Mouse (Mus musculus) layer of hippocampus, postnatal 14 days (tissue): ENCODE data around the gene Naa16. TPM values are rescaled to one million over a fixed set of nuclear protein-coding genes. Genes with fewer than 3 reads are reported as not detected.
A peak's percentile ranks its signal among the peaks of the same experiment; 100 is the strongest.
"Not testable (repeated sequence)": the region's sequence is repeated elsewhere in the genome, so short reads cannot be mapped to it uniquely, and the experiment has no call there.

Source experiments
- DNase-seq, 2 experiments: peaks; one replicate each; pipeline ENCODE4 v3.0.0; 2021 to 2022; ENCODE audit warnings: low spot score in 2 of 2, mixed read lengths in 1 of 2
- long read RNA-seq, 2 experiments: library from polyadenylated mRNA; stranded (forward); transcript quantifications; one replicate each; pipeline ENCODE4 v2.0.0; 2021
- total RNA-seq, 2 experiments: library from RNA; stranded (reverse); gene quantifications; 2 replicates each; pipeline ENCODE4 v1.2.3; 2021

Naa16 gene
- total RNA-seq = 10 to 100 TPM; 10.1 to 11.9 TPM
- long read RNA-seq, experiment 1, partial matches to known transcripts = 0 of 3 reads
- long read RNA-seq, experiment 1, other reads (novel, unspliced or antisense) = 3 of 3 reads
- long read RNA-seq, experiment 2, full-length matches to known transcripts = 5 of 8 reads
- long read RNA-seq, experiment 2, partial matches to known transcripts = 1 of 8 reads
- long read RNA-seq, experiment 2, other reads (novel, unspliced or antisense) = 2 of 8 reads

DNA sequence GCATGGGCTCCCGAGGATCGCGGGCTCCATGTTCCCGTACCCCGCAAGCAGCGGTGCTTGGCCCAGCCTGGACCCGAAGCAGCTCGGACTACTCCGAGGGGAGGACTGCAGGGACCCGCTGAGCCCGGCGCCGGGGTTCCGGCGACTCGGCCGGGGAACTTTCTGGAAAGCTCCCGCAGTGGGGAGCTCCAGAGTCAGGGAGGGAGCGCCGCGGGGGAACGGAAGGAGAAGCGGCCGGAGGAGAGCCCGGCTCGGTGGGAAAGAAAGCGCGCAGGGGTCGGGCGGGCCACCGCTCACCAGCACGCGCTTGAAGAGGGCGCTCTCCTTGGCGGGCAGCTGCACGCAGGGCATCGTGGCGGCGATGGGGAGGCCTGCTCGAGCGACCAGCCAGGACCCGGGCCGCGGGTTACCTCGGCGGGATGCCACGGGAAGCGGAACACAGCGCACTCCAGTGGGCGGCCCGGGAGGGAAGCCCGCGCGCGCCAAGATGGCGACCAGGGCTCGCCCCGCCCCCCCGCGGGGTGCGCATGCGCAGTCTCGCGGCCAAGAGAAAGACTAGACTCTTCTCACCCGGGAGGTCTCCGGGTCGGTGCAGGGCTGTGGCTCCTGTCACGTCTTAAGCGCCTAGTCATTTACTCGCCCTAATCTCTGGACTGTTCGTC lies at the start of gene Naa16:
Naa16 (minus strand) TSS at position 514 of the 662 bp plus-strand sequence.
- DNase-seq = peak; percentile 94 to 95

DNA sequence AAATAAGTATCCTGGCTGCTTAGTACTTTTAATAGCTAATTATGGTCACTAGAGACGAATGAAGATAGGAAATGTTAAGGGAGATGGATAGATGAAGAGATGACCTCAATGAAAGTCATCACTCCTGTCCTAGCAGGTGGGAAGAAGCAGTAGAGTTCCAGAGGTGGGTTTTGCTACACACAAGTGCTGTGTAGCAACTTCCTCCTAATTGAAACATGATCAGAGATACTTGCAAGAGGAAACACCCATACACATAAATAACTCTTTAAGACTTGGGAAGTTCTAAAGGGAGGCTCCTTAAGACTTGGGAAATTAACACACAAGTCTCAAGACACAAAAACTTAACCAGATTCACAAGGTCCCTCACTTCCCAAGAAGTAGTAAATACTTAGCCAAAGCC lies 43.5 kb upstream of the Naa16 start:
- DNase-seq = no peak

DNA sequence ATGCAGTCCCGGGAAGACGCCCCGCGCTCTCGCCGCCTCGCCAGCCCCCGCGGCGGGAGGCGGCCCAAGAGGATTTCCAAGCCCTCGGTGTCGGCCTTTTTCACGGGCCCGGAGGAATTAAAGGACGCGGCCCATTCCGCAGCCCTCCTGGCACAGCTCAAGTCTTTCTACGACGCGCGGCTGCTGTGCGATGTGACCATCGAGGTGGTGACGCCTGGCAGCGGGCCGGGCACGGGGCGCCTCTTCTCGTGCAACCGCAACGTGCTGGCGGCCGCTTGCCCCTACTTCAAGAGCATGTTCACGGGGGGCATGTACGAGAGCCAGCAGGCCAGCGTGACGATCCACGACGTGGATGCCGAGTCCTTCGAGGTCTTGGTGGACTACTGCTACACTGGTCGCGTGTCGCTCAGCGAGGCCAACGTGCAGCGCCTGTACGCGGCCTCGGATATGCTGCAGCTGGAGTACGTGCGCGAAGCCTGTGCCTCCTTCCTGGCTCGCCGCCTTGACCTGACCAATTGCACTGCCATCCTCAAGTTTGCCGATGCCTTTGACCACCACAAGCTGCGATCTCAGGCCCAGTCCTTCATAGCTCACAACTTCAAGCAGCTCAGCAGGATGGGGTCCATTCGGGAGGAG lies 36.3 kb upstream of the Naa16 start:
- not testable (repeated sequence) for DNase-seq

DNA sequence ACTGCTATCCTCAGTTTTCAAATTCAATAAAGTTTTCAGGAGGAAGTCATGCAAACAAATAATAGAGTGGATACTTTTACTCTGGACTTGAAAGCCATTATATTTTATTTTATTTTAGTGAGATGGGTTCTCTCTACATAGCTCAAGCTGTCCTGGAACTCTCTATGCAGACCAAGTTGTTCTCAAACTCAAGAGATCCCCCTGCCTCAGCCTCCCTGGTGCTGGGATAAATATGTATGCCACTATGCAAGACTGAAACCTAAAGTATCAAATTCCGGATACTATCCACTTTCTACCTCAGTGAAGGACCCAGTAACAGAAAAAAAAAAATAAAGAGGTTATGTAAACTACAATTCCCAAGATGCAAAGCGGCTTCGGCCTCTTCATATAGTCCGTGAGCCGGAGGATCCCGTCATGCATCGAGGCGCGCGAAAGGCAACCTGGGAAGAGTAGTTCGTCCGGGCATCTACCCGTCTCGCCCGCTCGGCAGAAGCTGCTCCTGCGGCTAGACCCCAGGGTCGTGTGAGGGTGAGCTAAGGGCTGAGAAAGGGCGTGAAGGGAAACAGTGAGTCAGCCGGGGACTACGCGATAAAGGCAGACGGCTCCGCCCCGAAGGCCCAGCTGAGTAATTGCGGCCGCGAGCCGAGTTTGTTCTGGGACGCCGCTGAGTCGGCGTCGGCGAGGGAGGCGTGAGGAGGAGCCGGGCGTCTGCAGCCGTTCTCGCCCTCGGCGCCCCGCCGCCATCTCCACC lies 35.6 kb upstream of the Naa16 start, which contains the start of gene Kbtbd7:
Kbtbd7 (plus strand) TSS at position 533 of the 751 bp plus-strand sequence.
- peak; percentile 91 to 94 for DNase-seq

DNA sequence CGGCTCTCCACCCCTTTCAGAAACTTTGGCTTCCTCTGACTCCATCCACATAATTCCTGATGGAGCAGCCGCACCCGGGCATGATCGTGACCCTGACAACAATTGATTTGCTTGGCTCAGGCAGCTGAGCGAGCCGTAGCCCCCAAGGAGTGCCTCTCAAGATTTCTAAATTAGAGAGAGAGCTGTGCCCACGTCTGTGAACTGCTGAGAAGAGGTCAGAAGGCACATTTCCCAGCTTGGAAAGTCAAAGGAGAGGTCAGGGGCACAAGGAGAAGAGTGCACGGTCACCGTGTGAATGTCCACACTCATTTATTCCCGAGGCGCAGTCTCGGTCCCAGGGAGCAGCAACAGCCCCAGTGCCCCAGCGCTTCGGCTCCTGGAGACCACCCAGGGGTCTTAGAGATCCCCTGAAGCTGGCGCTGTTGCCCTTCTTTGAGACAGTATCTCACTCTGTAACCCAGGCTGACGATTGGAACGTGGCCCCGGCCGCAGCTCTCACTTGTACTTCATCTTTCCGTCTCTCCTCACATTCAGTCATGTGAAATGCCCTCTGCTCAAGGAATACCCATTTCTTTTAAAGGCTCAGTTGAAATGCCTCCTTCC lies 29.6 kb upstream of the Naa16 start:
- DNase-seq = no peak

DNA sequence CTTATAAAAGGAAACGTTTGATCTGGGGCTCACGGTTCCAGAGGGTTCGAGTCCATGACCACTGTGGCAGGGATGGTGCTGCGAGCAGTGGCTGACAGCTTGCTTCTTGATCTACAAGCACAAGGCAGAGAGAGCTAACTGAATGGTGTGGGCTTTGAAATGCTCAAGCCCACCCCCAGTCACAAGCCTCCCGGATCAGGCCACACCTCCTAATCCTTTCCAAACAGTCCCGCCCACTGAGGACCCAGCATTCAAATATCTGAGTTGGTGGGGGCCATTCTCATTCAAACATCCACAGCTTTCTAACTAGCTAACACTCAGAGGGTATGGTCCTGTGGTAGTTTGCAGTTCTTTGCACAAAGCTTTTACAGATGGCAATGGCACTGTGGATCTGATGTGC lies 22.5 kb upstream of the Naa16 start:
- no peak for DNase-seq

DNA sequence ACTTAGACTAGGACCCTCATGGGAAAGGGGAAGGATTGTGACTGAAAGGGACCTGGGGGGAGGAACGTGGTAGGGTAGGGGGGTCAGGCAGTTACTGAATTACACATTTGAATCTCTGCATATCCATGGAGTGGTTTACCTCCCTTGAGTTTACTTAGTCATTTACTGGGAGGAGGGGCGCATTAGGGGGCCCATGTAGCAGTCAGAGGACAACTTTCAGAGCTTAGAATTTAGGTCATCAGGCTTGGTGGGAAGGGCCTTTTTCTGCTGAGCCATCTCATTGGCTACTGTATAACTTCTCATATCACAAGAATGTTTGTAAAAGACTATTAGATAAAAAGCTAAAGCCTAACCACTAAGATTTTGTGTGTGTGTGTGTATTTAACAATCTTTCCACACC lies 20.1 kb upstream of the Naa16 start:
- DNase-seq = no peak

DNA sequence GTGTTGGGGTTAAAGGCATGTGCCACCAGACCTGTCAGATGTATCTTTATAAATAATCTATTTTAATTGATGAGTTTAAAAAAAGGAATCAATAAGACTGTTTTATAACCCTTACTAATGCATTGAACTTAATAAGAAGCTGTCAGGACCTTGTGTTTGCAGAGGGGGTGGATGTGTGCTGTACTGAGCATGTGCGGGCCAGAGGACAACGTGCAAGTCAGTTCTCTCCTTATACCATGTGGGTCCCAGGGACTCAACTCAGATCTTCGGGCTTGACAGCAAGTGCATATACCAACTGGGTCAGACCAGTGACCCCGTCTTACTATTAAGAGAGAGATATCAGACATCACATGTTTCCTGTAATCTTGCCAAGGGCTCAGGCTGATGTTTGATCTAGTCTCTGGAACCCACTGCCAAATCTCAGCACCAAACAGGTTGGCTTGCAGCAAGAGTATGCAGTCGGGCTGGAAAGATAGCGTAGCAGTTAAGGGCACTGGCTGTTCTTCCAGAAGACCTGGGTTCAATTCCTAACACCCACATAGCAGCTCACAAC lies 18.8 kb upstream of the Naa16 start:
- DNase-seq = no peak

DNA sequence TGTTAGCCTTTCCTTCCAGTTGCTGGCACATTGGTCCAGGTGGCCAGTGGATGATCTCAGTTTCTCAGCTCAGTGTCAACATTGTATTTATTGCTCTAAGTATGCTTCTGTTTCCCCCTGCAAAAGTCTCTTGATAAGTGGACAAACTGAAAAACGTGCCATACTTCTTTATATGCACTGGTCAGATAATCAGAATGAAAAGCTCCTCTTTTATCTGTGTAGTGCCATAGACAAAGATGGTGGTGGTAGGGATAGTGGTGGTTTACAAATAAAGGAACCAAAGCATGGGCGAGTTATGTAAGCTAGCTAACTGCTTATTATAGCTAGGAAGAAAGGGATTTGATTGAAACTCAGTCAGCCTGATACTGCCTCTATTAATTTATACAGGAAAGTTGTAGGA lies 17.1 kb upstream of the Naa16 start:
- DNase-seq = no peak

DNA sequence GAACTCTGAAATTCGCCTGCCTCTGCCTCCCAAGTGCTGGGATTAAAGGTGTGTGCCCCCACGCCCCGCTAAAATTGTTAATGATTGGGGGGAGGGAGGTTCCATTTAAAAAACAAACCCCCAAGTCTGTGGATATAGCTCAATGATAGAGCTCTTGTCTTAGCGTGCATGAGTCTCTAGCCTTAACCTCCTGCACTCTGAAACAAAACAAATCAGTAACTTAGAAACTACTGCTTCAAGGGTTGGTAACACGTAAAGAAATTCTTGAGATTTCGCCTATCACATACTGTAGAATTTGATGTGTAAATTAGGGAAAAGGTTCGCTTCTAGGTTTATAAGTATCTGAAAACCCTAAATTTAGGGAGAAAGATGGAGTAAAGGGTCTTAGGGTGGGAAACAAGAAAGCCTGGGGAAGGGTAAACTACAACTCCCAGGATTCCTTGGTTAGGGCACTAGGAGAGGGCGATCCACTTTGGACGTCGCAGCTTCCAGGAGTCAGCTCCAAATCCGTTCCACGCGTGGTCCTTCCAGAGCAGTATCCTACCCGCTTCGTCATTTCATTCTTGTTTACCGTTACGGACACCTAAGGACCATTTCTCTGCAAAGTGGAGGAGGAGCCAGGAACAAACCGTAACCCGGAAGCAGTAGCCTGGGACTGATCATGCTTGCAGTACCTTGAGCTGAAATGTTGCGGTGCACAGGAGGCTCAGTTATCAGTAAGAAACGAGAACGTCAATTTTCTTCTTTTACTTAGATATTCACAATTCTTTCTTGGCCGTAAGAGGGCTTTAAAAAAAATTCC lies 6.9 kb upstream of the Naa16 start, which contains the start of gene Mtrf1:
Mtrf1 (plus strand) TSS at position 452 of the 802 bp plus-strand sequence.
- peak; percentile 67 to 77 for DNase-seq

DNA sequence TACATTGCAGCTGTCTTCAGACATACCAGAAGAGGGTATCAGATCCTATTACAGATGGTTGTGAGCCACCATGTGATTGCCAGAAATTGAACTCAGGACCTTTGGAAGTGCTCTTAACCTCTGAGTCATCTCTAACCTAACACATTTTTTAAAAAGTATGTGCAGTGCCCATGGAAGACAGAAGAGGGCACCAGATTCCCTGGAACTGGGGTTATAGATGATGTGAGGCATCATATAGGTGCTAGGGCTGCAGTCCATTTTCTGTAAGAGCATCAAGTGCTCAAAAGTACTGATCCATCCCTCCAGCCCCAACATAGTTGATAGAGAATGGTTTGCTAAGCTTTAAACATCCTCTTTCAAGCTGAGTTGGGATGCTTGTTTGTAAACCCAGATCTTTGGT lies 4.0 kb upstream of the Naa16 start:
- no peak for DNase-seq

DNA sequence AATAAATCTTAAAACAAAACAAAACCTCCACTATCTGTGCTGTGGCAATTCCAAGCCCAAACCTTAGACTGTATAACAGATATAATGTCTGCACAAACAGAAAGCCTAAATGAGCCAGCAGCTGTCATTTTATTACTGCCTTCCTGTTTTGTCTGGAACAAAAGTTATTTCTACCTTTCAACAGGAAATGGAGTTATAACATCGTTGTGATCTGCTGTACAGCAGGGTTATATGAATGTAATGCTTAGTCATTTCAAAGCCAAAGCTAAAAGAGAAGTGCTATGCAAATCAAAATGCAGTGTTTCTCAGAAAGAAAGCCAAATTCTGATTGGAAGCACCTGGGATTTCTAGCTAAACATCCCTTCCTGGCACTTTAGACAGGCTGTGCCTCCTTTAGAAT lies 2.7 kb upstream of the Naa16 start:
- DNase-seq = no peak

DNA sequence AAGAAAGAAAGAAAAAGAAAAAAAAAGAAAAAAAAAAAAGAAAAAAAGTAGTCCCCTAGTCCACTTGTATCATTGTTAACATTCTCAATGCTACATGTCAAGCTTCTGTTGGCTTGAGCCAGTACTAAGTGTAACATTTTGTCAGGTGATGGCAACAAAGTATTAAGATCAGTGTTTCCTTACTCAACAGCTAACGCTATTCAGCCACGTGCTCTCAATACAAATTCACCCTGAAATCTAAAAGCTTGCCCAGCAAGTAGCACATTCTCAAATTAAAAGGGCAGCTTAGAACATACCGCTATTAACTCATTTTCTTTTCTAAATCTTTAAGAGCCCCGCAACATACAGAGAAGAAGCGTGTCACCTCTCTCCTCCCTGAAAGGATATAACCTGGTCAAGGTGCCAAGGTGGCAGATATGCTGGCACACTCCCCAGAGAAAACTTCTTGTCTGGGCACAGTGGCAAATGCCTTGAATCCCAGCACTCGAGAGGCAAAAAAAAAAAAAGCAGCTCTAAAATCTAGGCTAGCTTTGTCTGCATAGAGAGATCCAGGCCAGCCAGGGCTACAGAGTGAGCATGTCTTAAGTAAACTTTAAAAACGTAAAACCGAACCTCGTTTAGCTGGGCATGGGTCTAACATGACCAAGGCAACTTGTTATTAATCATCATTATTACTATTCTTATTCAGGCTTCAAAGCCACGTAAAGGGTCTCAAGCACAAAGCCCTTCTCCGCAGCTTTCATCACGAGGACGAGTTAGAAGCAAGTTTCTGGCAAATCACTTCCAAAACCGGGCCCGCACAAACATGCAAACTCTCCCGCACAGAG lies 927 bp downstream of the Naa16 start:
- DNase-seq = peak in 1 of 2 experiments; percentile 8

DNA sequence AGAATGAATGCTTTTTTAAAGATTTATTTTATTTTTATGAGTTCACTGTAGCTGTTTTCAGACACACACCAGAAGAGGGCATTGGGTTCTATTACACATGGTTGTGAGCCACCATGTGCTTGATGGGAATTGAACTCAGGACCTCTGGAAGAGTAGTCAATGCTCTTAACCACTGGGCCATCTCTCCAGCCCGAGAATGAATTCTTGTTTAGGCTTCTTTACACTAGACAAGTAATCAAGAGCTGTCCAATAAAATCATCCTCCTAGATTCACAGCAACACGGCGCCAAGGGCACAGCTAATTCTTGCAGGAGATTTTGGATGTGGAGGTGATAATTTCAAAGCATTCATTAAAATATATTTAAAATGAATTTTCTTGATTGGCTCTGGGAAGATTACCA lies 2.3 kb downstream of the Naa16 start:
- DNase-seq = no peak

DNA sequence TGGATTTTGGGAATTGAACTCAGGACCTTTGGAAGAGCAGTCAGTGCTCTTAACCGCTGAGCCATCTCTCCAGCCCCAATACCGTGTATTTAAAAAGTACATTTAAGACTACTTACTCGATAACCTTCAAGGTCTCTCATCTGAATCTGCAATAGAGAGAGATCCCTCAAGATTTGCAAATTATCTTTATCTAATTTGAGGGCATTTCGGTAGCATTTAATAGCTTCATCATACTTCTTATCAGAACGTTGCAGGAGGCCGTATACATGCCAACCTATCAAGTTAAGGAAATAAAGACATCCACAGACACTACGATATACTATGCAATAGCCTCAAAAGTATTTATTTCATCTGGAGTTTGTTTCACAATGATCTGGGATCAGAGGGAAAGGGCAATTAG lies 7.5 kb downstream of the Naa16 start:
- DNase-seq = no peak

DNA sequence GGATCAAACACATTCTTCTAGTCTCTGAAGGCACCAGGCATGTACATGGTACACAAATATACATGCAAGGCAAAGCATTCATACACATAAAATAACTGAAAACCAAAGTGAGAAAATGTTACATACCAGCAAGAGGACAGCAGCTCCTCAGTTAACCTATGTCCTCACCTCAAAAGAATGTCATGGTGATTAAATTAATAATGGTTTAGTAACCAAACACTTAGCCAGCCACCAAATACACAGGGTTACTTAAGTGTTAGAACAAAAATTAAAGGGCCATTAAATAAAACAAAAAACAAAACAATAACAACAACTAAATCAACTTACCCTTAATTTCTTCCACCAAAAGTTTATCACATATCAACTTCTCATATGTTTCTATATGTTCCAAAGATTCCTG lies 13.5 kb downstream of the Naa16 start:
- no peak for DNase-seq

DNA sequence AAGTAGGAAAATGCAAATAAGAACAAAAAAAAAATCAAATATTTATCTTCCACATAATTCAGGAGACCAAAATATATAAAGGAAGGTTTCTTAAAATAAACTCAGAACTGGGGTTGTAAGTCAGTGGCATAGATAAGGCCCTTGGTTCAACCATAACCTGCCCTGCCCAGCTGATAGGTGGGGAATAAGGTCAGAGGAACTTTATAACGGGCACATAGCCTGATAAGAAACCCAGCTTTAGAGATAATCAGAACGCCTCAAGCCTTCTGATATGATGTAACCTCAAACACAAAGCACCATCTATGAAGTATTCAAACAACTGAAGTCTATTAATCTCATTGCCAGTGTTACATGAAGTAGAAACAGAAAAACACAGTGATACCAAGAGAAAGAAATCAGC lies 32.5 kb downstream of the Naa16 start:
- DNase-seq = no peak

DNA sequence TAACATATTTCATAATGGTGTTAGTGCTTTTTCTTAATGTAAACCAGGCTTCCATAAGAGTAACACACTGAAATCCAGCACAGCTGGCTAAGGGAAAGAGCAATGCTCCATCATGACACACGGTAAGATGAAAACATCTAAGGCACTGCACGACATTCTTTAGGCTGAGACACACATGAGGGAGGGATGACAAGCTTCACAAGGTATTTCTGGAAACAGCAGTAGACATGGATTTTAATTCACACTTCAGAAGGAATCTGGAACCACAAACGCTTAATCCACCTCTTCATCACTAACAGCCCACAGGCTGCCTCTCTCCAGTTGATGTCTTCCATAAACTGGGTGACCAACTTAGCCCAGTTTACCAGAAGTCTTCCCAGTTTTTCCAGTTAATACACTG lies 44.2 kb downstream of the Naa16 start:
- DNase-seq = no peak

DNA sequence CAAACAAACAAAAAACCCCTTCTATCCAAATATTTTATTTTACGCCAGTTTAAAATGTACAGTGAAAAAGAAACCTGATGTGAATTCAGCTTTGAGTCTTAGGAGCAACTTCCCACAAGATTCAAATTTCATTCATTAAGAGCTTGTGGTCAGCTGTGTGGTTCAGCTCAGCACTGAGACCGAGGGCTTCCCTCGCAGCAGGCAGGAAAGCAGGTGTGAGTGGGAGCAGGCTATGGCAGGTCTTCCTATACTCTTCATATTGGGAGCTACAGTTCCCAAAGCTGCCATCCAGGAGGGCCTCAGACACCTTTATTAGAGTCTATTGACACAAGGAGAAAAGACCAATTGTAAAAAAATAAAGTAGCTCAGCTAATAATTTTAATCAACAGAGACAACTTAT lies 55.0 kb downstream of the Naa16 start:
- DNase-seq = no peak
